ENCODE assay signal across 7 mouse cellular contexts in genomic region chr3:86224314-86224563, GRCm38 (mm10). TPM values are rescaled to one million over a fixed set of nuclear protein-coding genes. Genes with fewer than 3 reads are reported as not detected.
DNase-seq lines count a peak whose midpoint lies in the region; ATAC-seq and TF ChIP-seq lines count a peak whose summit lies in the region.

No protein-coding gene starts in this region.

- H3K4me3 ChIP-seq in lung, embryonic 16.5 days (ENCODE audit: low read length) = peak overlapping the region; percentile 93
- H3K4me3 ChIP-seq in embryonic facial prominence, embryonic 15.5 days (replicated peaks) = peak overlapping the region; percentile 63
- H3K4me3 ChIP-seq in limb, embryonic 10.5 days = peak overlapping the region; percentile 94
- peak overlapping the region; percentile 89 for H3K4me3 ChIP-seq in olfactory bulb, adult 2 months (ENCODE audit: insufficient read depth, low read depth, low read length)

- H3K9me3 ChIP-seq in lung, embryonic 16.5 days (ENCODE audit: control insufficient read depth, low read length) = no peaks in the 10 kb centered on the region
- H3K9me3 ChIP-seq in embryonic facial prominence, embryonic 15.5 days (replicated peaks) = no peaks in the 10 kb centered on the region
- H3K9me3 ChIP-seq in limb, embryonic 10.5 days (replicated peaks) = no peaks in the 10 kb centered on the region

- H3K4me2 ChIP-seq in lung, embryonic 16.5 days (ENCODE audit: low read depth, low read length) = peak overlapping the region; percentile 93
- peak overlapping the region; percentile 72 for H3K4me2 ChIP-seq in embryonic facial prominence, embryonic 15.5 days (replicated peaks)

- no peaks in the 10 kb centered on the region for H3K4me1 ChIP-seq in lung, embryonic 16.5 days (replicated peaks; ENCODE audit: control insufficient read depth, insufficient read depth, low read length)
- no peaks in the 10 kb centered on the region for H3K4me1 ChIP-seq in embryonic facial prominence, embryonic 15.5 days
- H3K4me1 ChIP-seq in limb, embryonic 10.5 days = peaks cover 15% of the 10 kb centered on the region
- no peaks in the 10 kb centered on the region; the same call in 1 of the 2 replicates for H3K4me1 ChIP-seq in olfactory bulb, adult 2 months (ENCODE audit: control insufficient read depth, insufficient read depth, low read length)

- H3K36me3 ChIP-seq in lung, embryonic 16.5 days (ENCODE audit: control insufficient read depth, insufficient read depth, low read length) = no peaks in the 10 kb centered on the region
- no peaks in the 10 kb centered on the region for H3K36me3 ChIP-seq in embryonic facial prominence, embryonic 15.5 days
- H3K36me3 ChIP-seq in limb, embryonic 10.5 days = peaks cover 4% of the 10 kb centered on the region

- peak overlapping the region; percentile 98 for H3K27ac ChIP-seq in lung, embryonic 16.5 days (ENCODE audit: low read length)
- H3K27ac ChIP-seq in embryonic facial prominence, embryonic 15.5 days (replicated peaks) = peak overlapping the region; percentile 89
- H3K27ac ChIP-seq in limb, embryonic 10.5 days = peak overlapping the region; percentile 93
- H3K27ac ChIP-seq in olfactory bulb, adult 2 months (ENCODE audit: insufficient read depth, low read depth, low read length) = peak overlapping the region; percentile 96

- under 1% methylated on average over 17 of the region's 28 CpGs for WGBS in lung, embryonic 16.5 days
- WGBS in embryonic facial prominence, embryonic 15.5 days = 0% methylated on average over 25 of the region's 28 CpGs
- WGBS in limb, embryonic 10.5 days = under 1% methylated on average over 25 of the region's 28 CpGs
- WGBS in olfactory bulb, adult 2 months = 1% methylated on average over 28 of the region's 28 CpGs

- no peak for TF ChIP-seq CTCF in olfactory bulb, adult 2 months (IDR thresholded peaks at IDR 0.05; ENCODE audit: insufficient read depth, low read depth, low read length)

- no peak for TF ChIP-seq POLR2A in olfactory bulb, adult 2 months (IDR thresholded peaks at IDR 0.05; ENCODE audit: insufficient read depth, low read depth, low read length)

- no peak for DNase-seq in lung, postnatal 25 days (ENCODE audit: low spot score)
- no peak for DNase-seq in limb, embryonic 10.5 days (ENCODE audit: low spot score)
- no peak for DNase-seq in natural killer cell, adult 2 months (ENCODE audit: low spot score in 2 of 2)

- H3K9ac ChIP-seq in lung, embryonic 16.5 days (ENCODE audit: low read length) = peak overlapping the region; percentile 91
- H3K9ac ChIP-seq in embryonic facial prominence, embryonic 15.5 days = peak overlapping the region; percentile 45

- ATAC-seq in lung, embryonic 16.5 days (ENCODE audit: low read depth) = no peak
- ATAC-seq in embryonic facial prominence, embryonic 15.5 days (ENCODE audit: insufficient number of reproducible peaks, low FRiP score, low TSS enrichment, low read depth) = no peak
- no peak for ATAC-seq in CD4-positive, CD25-positive, alpha-beta regulatory T cell, adult 4 months

- no peaks in the 10 kb centered on the region for H3K27me3 ChIP-seq in lung, embryonic 16.5 days (ENCODE audit: control insufficient read depth, insufficient read depth, low read depth, low read length)
- no peaks in the 10 kb centered on the region for H3K27me3 ChIP-seq in embryonic facial prominence, embryonic 15.5 days
- H3K27me3 ChIP-seq in limb, embryonic 10.5 days (ENCODE audit: low read depth, poor library complexity, severe bottlenecking) = peaks cover 26% of the 10 kb centered on the region

RNA-seq across cellular contexts. Expression of gene Lrba, which starts 0.2 kb away (rescaled TPM):
- 2.8 and 3.4 TPM in 2 replicates for polyA plus RNA-seq in lung, embryonic 16.5 days (2015; fragmentation: Nextera tagmentation; extraction: Ambion mirVana)
- 4.7 and 5.6 TPM in 2 replicates for polyA plus RNA-seq in embryonic facial prominence, embryonic 15.5 days (2015; fragmentation: Nextera tagmentation; extraction: Ambion mirVana)
- polyA plus RNA-seq in limb, embryonic 10.5 days (2016; fragmentation: Nextera tagmentation; extraction: Ambion mirVana) = 3.8 and 6.0 TPM in 2 replicates
- polyA plus RNA-seq in olfactory bulb, adult 2 months (2012; ENCODE audit: insufficient read depth, insufficient read length, low replicate concordance, missing spikeins) = not detected in 2 replicates
- 10 to 100 TPM; 13.4 to 14.0 TPM for polyA plus RNA-seq in CD4-positive, CD25-positive, alpha-beta regulatory T cell, adult 4 months (2017; shearing (Covaris generic))
